Comparison of ENCODE assay signal across 9 mouse cellular contexts in the genomic region with DNA sequence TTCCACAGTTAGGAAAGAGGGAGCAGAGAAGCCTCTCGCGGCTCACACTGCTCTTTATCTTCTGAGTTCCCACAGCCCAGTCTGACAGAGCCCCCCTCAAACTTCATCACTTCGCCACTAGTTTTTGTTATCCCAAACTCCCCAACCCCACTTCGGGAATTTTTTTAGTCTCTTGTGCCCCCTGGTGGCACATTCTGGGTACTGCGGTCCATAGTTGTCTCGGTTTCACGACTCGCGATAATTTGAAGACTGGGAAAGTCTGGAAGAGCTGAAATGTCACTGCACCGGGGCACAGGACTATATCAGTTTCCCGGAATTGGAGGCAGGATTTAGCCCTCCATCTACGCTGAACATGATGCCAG. TPM values are rescaled to one million over a fixed set of nuclear protein-coding genes. Genes with fewer than 3 reads are reported as not detected.
A peak's percentile ranks its signal among the peaks of the same experiment; 100 is the strongest.
DNase-seq lines count a peak whose midpoint lies in the region; ATAC-seq and TF ChIP-seq lines count a peak whose summit lies in the region.
"Had no signal": no experiment of that assay in that cellular context is flagged by ENCODE, and none has a peak within 500 bp of the region (broad histone marks: within the 10 kb centered on the region; RNA-seq: fewer than 3 reads in every experiment).

No protein-coding gene starts in this region.

- H3K4me1 ChIP-seq in intestine, embryonic 16.5 days (ENCODE audit: control insufficient read depth, insufficient read depth, low read length), result peaks cover 7% of the 10 kb centered on the region
- peaks cover 34% of the 10 kb centered on the region for H3K4me1 ChIP-seq in limb, embryonic 13.5 days

- H3K9ac ChIP-seq in intestine, embryonic 16.5 days (ENCODE audit: low read depth, low read length), result peak overlapping the region; percentile 63; the same call in 1 of the 2 replicates
- 0 out of 2 replicates have a peak overlapping the region, but pooled peaks have one; percentile 19 for H3K9ac ChIP-seq in limb, embryonic 13.5 days

- peak overlapping the region; percentile 43 for H3K4me2 ChIP-seq in intestine, embryonic 16.5 days (ENCODE audit: low read depth, low read length)
- H3K4me2 ChIP-seq in limb, embryonic 13.5 days (replicated peaks), result peak overlapping the region; percentile 52
- peak overlapping the region; percentile 70 for H3K4me2 ChIP-seq in myocyte (ENCODE audit: low read depth)

- no peak for TF ChIP-seq POLR2A in myocyte (IDR thresholded peaks at IDR 0.05; ENCODE audit: insufficient read length, low read depth)

- H3K4me3 ChIP-seq in intestine, embryonic 16.5 days (ENCODE audit: low read length), result peak overlapping the region; percentile 21
- peak overlapping the region; percentile 21; the same call in 1 of the 2 replicates for H3K4me3 ChIP-seq in limb, embryonic 13.5 days
- H3K4me3 ChIP-seq in myocyte, result peak overlapping the region; percentile 1
- H3K4me3 ChIP-seq: erythroblast, embryonic 14.5 days had no signal

- no peak overlapping the region; the same call in 1 of the 2 replicates for H3K27ac ChIP-seq in intestine, embryonic 16.5 days (ENCODE audit: low read length)
- no peak overlapping the region for H3K27ac ChIP-seq in limb, embryonic 13.5 days

- DNase-seq in right cerebral cortex, postnatal 14 days, result peak; percentile 53
- no peak for DNase-seq in right cerebral cortex, postnatal 36 days (ENCODE audit: low spot score in 2 of 2)
- peak; percentile 79 to 85 for DNase-seq in cerebellum, postnatal 4 days (ENCODE audit: low spot score in 2 of 2)
- peak; percentile 40 for DNase-seq in gastrocnemius, postnatal 25 days
- DNase-seq in thymus, postnatal 0 days (ENCODE audit: low spot score), result peak; percentile 68

- no peaks in the 10 kb centered on the region for H3K79me2 ChIP-seq in myocyte (ENCODE audit: control insufficient read depth, insufficient read depth)

- H3K36me3 ChIP-seq in intestine, embryonic 16.5 days (ENCODE audit: control insufficient read depth, insufficient read depth, low read length), result no peaks in the 10 kb centered on the region
- no peaks in the 10 kb centered on the region for H3K36me3 ChIP-seq in limb, embryonic 13.5 days
- no peaks in the 10 kb centered on the region for H3K36me3 ChIP-seq in myocyte (ENCODE audit: control insufficient read depth, insufficient read depth)

- no peak overlapping the region for H3ac ChIP-seq in myocyte (ENCODE audit: control insufficient read depth, insufficient read length)

- 1% methylated on average over 12 of the region's 12 CpGs for WGBS in intestine, embryonic 16.5 days
- under 1% methylated on average over 12 of the region's 12 CpGs for WGBS in limb, embryonic 13.5 days

- no peaks in the 10 kb centered on the region for H3K27me3 ChIP-seq in intestine, embryonic 16.5 days (replicated peaks; ENCODE audit: control insufficient read depth, insufficient read depth, low read length)
- H3K27me3 ChIP-seq in limb, embryonic 13.5 days, result peaks cover under 1% of the 10 kb centered on the region; the same call in 1 of the 2 replicates
- H3K27me3 ChIP-seq in myocyte (ENCODE audit: control insufficient read depth, insufficient read depth, insufficient read length), result no peaks in the 10 kb centered on the region

- ATAC-seq in intestine, embryonic 16.5 days, result peak; percentile 21
- ATAC-seq in limb, embryonic 13.5 days (ENCODE audit: low FRiP score, low read depth), result peak; percentile 49

- H3K9me3 ChIP-seq in intestine, embryonic 16.5 days (ENCODE audit: control insufficient read depth, low read length), result no peaks in the 10 kb centered on the region
- H3K9me3 ChIP-seq in limb, embryonic 13.5 days, result no peaks in the 10 kb centered on the region

TF ChIP-seq in myocyte, 11 proteins besides CTCF, POLR2A, EP300 and RAD21:
- TF ChIP-seq REST (IDR thresholded peaks at IDR 0.05; ENCODE audit: insufficient read depth, insufficient read length) (no peak), CEBPB (IDR thresholded peaks at IDR 0.05; ENCODE audit: insufficient read depth, poor library complexity, severe bottlenecking) (no peak), POLR2AphosphoS2 (IDR thresholded peaks at IDR 0.05; ENCODE audit: insufficient read length, low read depth) (no peak), USF1 (IDR thresholded peaks at IDR 0.05; ENCODE audit: low read depth) (no peak), MAX (IDR thresholded peaks at IDR 0.05; ENCODE audit: low read depth) (no peak), E2F4 (IDR thresholded peaks at IDR 0.05; ENCODE audit: insufficient read depth) (no peak), SRF (IDR thresholded peaks at IDR 0.05; ENCODE audit: control insufficient read depth, insufficient read length, low read depth) (no peak), MYOD1 (IDR thresholded peaks at IDR 0.05; ENCODE audit: control insufficient read depth in 1 of 3, insufficient read length in 2 of 3, low read depth in 2 of 3) (no peak), MYOG (IDR thresholded peaks at IDR 0.05; ENCODE audit: control insufficient read depth in 1 of 3, insufficient read depth in 1 of 3, insufficient read length in 2 of 3, low read depth in 2 of 3) (no peak), TCF3 (IDR thresholded peaks at IDR 0.05; ENCODE audit: insufficient read length, low read depth) (no peak), TCF12 (IDR thresholded peaks at IDR 0.05; ENCODE audit: insufficient read depth, poor library complexity, severe bottlenecking) (no peak)
TF ChIP-seq in myocyte: peak in this region for 0.

RNA-seq across cellular contexts. Expression of a gene that starts 7.3 kb away (rescaled TPM):
- total RNA-seq in gastrocnemius, postnatal 25 days (2021), result 10 to 100 TPM; 19.0 to 32.3 TPM
- 17.1 and 18.8 TPM in 2 replicates for polyA plus RNA-seq in intestine, embryonic 16.5 days (2015; fragmentation: Nextera tagmentation; extraction: Ambion mirVana)
- 16.9 and 17.1 TPM in 2 replicates for polyA plus RNA-seq in limb, embryonic 13.5 days (2015; fragmentation: Nextera tagmentation; extraction: Ambion mirVana)
- 32.4 TPM for polyA plus RNA-seq in myocyte (2012; fragmentation: generic; extraction: Trizol)
- 12.6 and 17.0 TPM in 2 replicates for polyA plus RNA-seq in thymus, postnatal 0 days (2015; fragmentation: Nextera tagmentation; extraction: Ambion mirVana)

RNA-seq across cellular contexts. Expression of a gene that starts 13.5 kb away (rescaled TPM):
- 1 to 10 TPM; 3.4 to 4.1 TPM for total RNA-seq in gastrocnemius, postnatal 25 days (2021)
- polyA plus RNA-seq in intestine, embryonic 16.5 days (2015; fragmentation: Nextera tagmentation; extraction: Ambion mirVana), result 20.3 and 22.8 TPM in 2 replicates
- polyA plus RNA-seq in limb, embryonic 13.5 days (2015; fragmentation: Nextera tagmentation; extraction: Ambion mirVana), result 43.7 and 48.2 TPM in 2 replicates
- 80.8 TPM for polyA plus RNA-seq in myocyte (2012; fragmentation: generic; extraction: Trizol)
- 8.5 and 9.6 TPM in 2 replicates for polyA plus RNA-seq in thymus, postnatal 0 days (2015; fragmentation: Nextera tagmentation; extraction: Ambion mirVana)
- polyA plus RNA-seq: erythroblast, embryonic 14.5 days had no signal

RNA-seq across cellular contexts. Expression of a gene that starts 45.5 kb away (rescaled TPM):
- total RNA-seq in gastrocnemius, postnatal 25 days (2021), result 10 to 100 TPM; 53.1 to 56.8 TPM
- 15.6 and 17.6 TPM in 2 replicates for polyA plus RNA-seq in intestine, embryonic 16.5 days (2015; fragmentation: Nextera tagmentation; extraction: Ambion mirVana)
- polyA plus RNA-seq in limb, embryonic 13.5 days (2015; fragmentation: Nextera tagmentation; extraction: Ambion mirVana), result 34.5 and 35.5 TPM in 2 replicates
- polyA plus RNA-seq in myocyte (2012; fragmentation: generic; extraction: Trizol), result 102 TPM
- 23.5 and 26.4 TPM in 2 replicates for polyA plus RNA-seq in thymus, postnatal 0 days (2015; fragmentation: Nextera tagmentation; extraction: Ambion mirVana)

RNA-seq across cellular contexts. Expression of a gene that starts 46.4 kb away (rescaled TPM):
- total RNA-seq in gastrocnemius, postnatal 25 days (2021), result under 1 TPM in 1 of 2 experiments, not detected in 1; 0.74 TPM
- 0.43 TPM in 1 of 2 replicates, not detected in the other for polyA plus RNA-seq in intestine, embryonic 16.5 days (2015; fragmentation: Nextera tagmentation; extraction: Ambion mirVana)
- polyA plus RNA-seq in limb, embryonic 13.5 days (2015; fragmentation: Nextera tagmentation; extraction: Ambion mirVana), result not detected in 2 replicates
- 0.10 TPM for polyA plus RNA-seq in myocyte (2012; fragmentation: generic; extraction: Trizol)
- not detected in 2 replicates for polyA plus RNA-seq in thymus, postnatal 0 days (2015; fragmentation: Nextera tagmentation; extraction: Ambion mirVana)
- polyA plus RNA-seq: erythroblast, embryonic 14.5 days had no signal

RNA-seq across cellular contexts. Expression of a gene that starts 46.4 kb away (rescaled TPM):
- total RNA-seq in gastrocnemius, postnatal 25 days (2021), result 10 to 100 TPM; 17.3 to 21.1 TPM
- polyA plus RNA-seq in intestine, embryonic 16.5 days (2015; fragmentation: Nextera tagmentation; extraction: Ambion mirVana), result 41.2 and 43.7 TPM in 2 replicates
- 57.7 and 62.1 TPM in 2 replicates for polyA plus RNA-seq in limb, embryonic 13.5 days (2015; fragmentation: Nextera tagmentation; extraction: Ambion mirVana)
- 12.6 TPM for polyA plus RNA-seq in myocyte (2012; fragmentation: generic; extraction: Trizol)
- polyA plus RNA-seq in thymus, postnatal 0 days (2015; fragmentation: Nextera tagmentation; extraction: Ambion mirVana), result 51.1 and 55.8 TPM in 2 replicates

Comparison
In these comparisons a context has a peak if more than half of its experiments do, and no peak if none do; other contexts are left out.
1. DNase-seq: peak in right cerebral cortex, postnatal 14 days (single experiment), cerebellum, postnatal 4 days (2 of 2), gastrocnemius, postnatal 25 days (single experiment) and thymus, postnatal 0 days (single experiment); none in right cerebral cortex, postnatal 36 days (0 of 2).
2. Peak in every context shown above with its lines, with median percentiles within 50 percentile points of each other: H3K4me2 ChIP-seq and H3K4me3 ChIP-seq.